Mouse (Mus musculus) ES-Bruce4 (cell line): ENCODE results near the gene AI987944. TPM values are rescaled to one million over a fixed set of nuclear protein-coding genes. Genes with fewer than 3 reads are reported as not detected.

ENCODE experiments used
- H3K27ac ChIP-seq: 2 replicates; pipeline ENCODE4 v1.5.1; 2012; ENCODE audit warnings: low read length, inconsistent platforms; ENCODE audit not compliant: insufficient read depth
- H3K27me3 ChIP-seq: 2 replicates; pipeline ENCODE4 v1.6.1; 2012; ENCODE audit warnings: mild to moderate bottlenecking, low read length, inconsistent platforms; ENCODE audit not compliant: control insufficient read depth, poor library complexity, insufficient read depth, severe bottlenecking
- H3K36me3 ChIP-seq: 2 replicates; pipeline ENCODE4 v1.6.1; 2012; ENCODE audit warnings: inconsistent platforms, mild to moderate bottlenecking, low read length, moderate library complexity; ENCODE audit not compliant: control insufficient read depth, poor library complexity, insufficient read depth, severe bottlenecking
- H3K4me1 ChIP-seq: one replicate; pipeline ENCODE4 v1.8.1; 2011; ENCODE audit warnings: low read length; ENCODE audit not compliant: control insufficient read depth, insufficient read depth
- H3K4me3 ChIP-seq: 2 replicates; pipeline ENCODE4 v1.5.1; 2011; ENCODE audit warnings: low read depth, mild to moderate bottlenecking, low read length
- H3K9ac ChIP-seq: 2 replicates; pipeline ENCODE4 v1.6.1; 2012; ENCODE audit warnings: low read depth, mild to moderate bottlenecking, inconsistent platforms; ENCODE audit not compliant: poor library complexity, severe bottlenecking
- H3K9me3 ChIP-seq: replicated peaks from 2 replicates; pipeline ENCODE4 v1.6.1; 2012; ENCODE audit warnings: mild to moderate bottlenecking, low read length, inconsistent platforms; ENCODE audit not compliant: control insufficient read depth, poor library complexity, insufficient read depth, severe bottlenecking
- CTCF ChIP-seq: IDR thresholded peaks from one replicate; pipeline ENCODE4 v1.8.1; 2011; ENCODE audit warnings: low read depth, low read length
- EP300 ChIP-seq: IDR thresholded peaks from 2 replicates; pipeline ENCODE4 v1.6.1; 2011; ENCODE audit warnings: low read depth, low read length; ENCODE audit not compliant: insufficient read depth
- POLR2A ChIP-seq: IDR thresholded peaks from one replicate; pipeline ENCODE4 v1.8.1; 2011; ENCODE audit warnings: low read length; ENCODE audit not compliant: insufficient read depth
- polyA plus RNA-seq: library from polyadenylated mRNA; stranded (reverse); fragments of >200 nt; gene quantifications from 2 replicates; pipeline ENCODE4 v1.2.4, GENCODE M21; 2011; ENCODE audit warnings: low read depth; ENCODE audit not compliant: missing spikeins, insufficient read depth, insufficient read length

AI987944 gene
- 13.9 TPM in 2 replicates for polyA plus RNA-seq

DNA sequence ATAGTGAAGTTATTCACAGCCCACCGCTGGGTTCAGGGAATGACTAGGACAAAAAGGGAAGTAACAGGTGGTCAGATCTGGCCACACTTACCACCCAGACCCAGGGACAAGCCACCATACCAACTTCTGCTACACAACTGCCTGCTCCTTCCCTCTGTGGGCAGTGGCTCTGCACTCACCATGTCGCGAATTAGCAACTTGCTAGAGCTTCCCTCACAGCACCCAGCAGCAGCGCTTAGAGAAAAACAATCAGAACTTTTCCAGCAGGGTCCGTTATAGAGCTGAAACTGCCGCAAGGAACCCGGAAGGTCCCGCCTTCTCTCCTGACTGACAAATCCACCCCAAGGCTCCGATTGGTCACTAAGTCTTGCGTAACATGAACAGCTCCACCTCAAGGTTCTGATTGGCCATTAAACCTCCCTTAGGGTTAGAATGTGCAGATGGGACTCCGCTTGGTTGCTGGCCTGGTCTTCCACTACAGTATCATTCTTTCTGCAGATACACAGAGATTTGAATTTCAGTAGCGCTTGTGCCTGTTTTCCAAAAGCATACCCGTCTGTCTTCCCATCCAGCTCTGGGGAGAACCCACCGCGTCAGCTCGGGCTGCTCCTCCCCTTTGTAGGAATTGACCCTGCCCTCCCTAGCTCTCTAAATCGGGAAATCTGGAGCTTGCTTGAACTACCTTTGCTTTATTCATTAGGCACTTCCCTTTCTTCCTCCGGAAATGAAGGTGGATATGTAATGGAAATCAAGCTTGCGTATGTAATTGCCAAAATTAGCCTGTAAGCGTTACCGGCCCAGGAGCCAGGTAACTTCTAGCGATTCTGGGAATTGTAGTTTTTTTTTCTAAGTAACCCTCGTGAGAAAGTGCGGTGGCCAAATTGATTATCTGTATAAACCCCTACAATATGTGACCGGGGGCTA, at the start of gene AI987944:
Gene AI987944, minus strand, starts transcription at position 332 of the 924 bp plus-strand sequence.
- H3K4me1 ChIP-seq = no peaks in the 10 kb centered on the region
- peak within 1 kb of the TSS; percentile 99 for H3K4me3 ChIP-seq
- peak within 1 kb of the TSS; percentile 88 for H3K27ac ChIP-seq
- H3K9me3 ChIP-seq = no peaks in the 10 kb centered on the region
- TF ChIP-seq POLR2A = peak; percentile 60
- no peak for TF ChIP-seq CTCF
- no peaks in the 10 kb centered on the region for H3K36me3 ChIP-seq
- H3K9ac ChIP-seq = peak within 1 kb of the TSS; percentile 65
- H3K27me3 ChIP-seq = no peaks in the 10 kb centered on the region

DNA sequence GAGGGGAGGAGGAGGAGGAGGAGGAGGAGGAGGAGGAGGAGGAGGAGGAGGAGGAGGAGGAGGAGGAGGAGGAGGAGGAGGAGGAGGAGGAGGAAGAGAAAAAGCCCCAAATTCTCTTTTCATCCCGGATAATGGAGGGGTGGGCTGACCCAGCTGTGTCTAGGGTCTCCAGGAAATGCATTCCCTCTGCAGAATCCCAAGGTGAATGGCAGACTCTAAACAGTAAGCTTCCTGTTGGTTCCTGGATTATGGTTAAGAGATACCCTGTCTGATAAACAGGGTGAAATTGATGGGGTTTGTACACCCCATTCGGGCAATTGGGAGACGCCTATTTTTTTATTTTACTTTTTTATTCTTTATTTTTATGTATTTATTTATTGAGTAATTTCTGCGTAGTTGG, 951 bp upstream of the AI987944 start:
- Histone ChIP-seq H3K9me3 (no peaks in the 10 kb centered on the region), H3K4me1 (no peaks in the 10 kb centered on the region), H3K4me3 (no peak overlapping the region; the same call in 1 of the 2 replicates), H3K27me3 (no peaks in the 10 kb centered on the region), H3K9ac (peak overlapping the region; percentile 65), H3K36me3 (no peaks in the 10 kb centered on the region), H3K27ac (no peak overlapping the region)
- no peak for TF ChIP-seq POLR2A
- TF ChIP-seq EP300 = no peak
- TF ChIP-seq CTCF = no peak

Other genes with a start within 250 kb of the AI987944 start
- not detected in 2 replicates for gene Gm5592, start 239.5 kb downstream of the AI987944 start, polyA plus RNA-seq
- gene Vmn2r57, start 55.3 kb upstream of the AI987944 start, polyA plus RNA-seq = 0.22 and 0.33 TPM in 2 replicates
- gene Gm20449, start 106.0 kb upstream of the AI987944 start, polyA plus RNA-seq = 0.19 TPM in 1 of 2 replicates, not detected in the other
- gene AW146154, start 106.5 kb upstream of the AI987944 start, polyA plus RNA-seq = 11.6 and 13.1 TPM in 2 replicates
- 22.2 and 34.6 TPM in 2 replicates for gene Gm6871, start 180.3 kb upstream of the AI987944 start, polyA plus RNA-seq
- 50.4 and 62.1 TPM in 2 replicates for gene 2610021A01Rik, start 205.9 kb upstream of the AI987944 start, polyA plus RNA-seq
- 20.3 and 21.3 TPM in 2 replicates for gene Zfp788, start 239.8 kb upstream of the AI987944 start, polyA plus RNA-seq